Mouse (Mus musculus) kidney, postnatal 0 days (tissue): Measurements from ENCODE around the gene Ccl25. TPM values are rescaled to one million over a fixed set of nuclear protein-coding genes. Genes with fewer than 3 reads are reported as not detected.

ENCODE experiments used
- ATAC-seq: fragments of 200-750 bp; cut with Nextera tagmentation; replicated peaks from 2 replicates; pipeline ENCODE4 v1.8.0; 2017; ENCODE audit warnings: low read depth, moderate number of reproducible peaks, moderate TSS enrichment, moderate library complexity; ENCODE audit not compliant: low FRiP score
- DNase-seq: peaks from one replicate; pipeline ENCODE4 v3.0.0-alpha.2; 2016; ENCODE audit warnings: low spot score
- H3K27ac ChIP-seq: fragments of 300-500 bp; sonication (generic); 2 replicates; pipeline ENCODE4 v1.5.1; 2014; ENCODE audit warnings: mild to moderate bottlenecking
- H3K27me3 ChIP-seq: fragments of 300-500 bp; sonication (generic); 2 replicates; pipeline ENCODE4 v1.6.1; 2014; ENCODE audit warnings: low read length, mixed read lengths; ENCODE audit not compliant: insufficient read depth
- H3K36me3 ChIP-seq: fragments of 300-500 bp; sonication (generic); 2 replicates; pipeline ENCODE4 v1.6.1; 2014; ENCODE audit warnings: low read length, mixed read lengths; ENCODE audit not compliant: insufficient read depth
- H3K4me1 ChIP-seq: fragments of 300-500 bp; sonication (generic); replicated peaks from 2 replicates; pipeline ENCODE4 v1.6.1; 2014; ENCODE audit warnings: antibody characterized with exemption, low read length, mixed read lengths; ENCODE audit not compliant: insufficient read depth
- H3K4me2 ChIP-seq: fragments of 300-500 bp; sonication (generic); 2 replicates; pipeline ENCODE4 v1.6.1; 2014; ENCODE audit warnings: mild to moderate bottlenecking, low read length, moderate library complexity, mixed read lengths
- H3K4me3 ChIP-seq: fragments of 300-500 bp; sonication (generic); replicated peaks from 2 replicates; pipeline ENCODE4 v1.5.1; 2014; ENCODE audit warnings: low read depth, low read length
- H3K9ac ChIP-seq: fragments of 300-500 bp; sonication (generic); 2 replicates; pipeline ENCODE4 v1.6.1; 2014; ENCODE audit warnings: low read depth, low read length
- H3K9me3 ChIP-seq: fragments of 300-500 bp; sonication (generic); replicated peaks from 2 replicates; pipeline ENCODE4 v1.6.1; 2016; ENCODE audit warnings: low read length, inconsistent platforms, mixed read lengths
- CTCF ChIP-seq: IDR thresholded peaks from 2 replicates; pipeline ENCODE4 v1.5.1; 2016; ENCODE audit warnings: antibody characterized with exemption, low read depth, mild to moderate bottlenecking, moderate library complexity
- WGBS: fragments of 180-500 bp; shearing (Covaris S2); extraction: QIAGEN DNeasy Blood & Tissue Kit; methylation state at CpG from one replicate; pipeline ENCODE4 v1.1.7; 2014; 5-methylcytosine and 5-hydroxymethylcytosine counted together
- polyA plus RNA-seq: library from polyadenylated mRNA; unstranded; fragments of >200 nt; fragmentation: Nextera tagmentation; extraction: Ambion mirVana; gene quantifications from 2 replicates; pipeline ENCODE4 v1.2.1, GENCODE M21; 2015

Ccl25 gene
- 10.0 and 10.4 TPM in 2 replicates for polyA plus RNA-seq

GRCm38 (mm10) chr8:4324983-4325750, at the start of gene Ccl25, which contains the start of gene Elavl1:
TSS of gene Ccl25 (plus strand) at chr8:4325210.
TSS of gene Elavl1 (minus strand) at chr8:4325413.
- Histone ChIP-seq H3K4me1 (peaks cover 13% of the 10 kb centered on the region), H3K4me3 (peak within 1 kb of the TSS; percentile 98), H3K4me2 (peak within 1 kb of the TSS; percentile 79), H3K36me3 (peaks cover 21% of the 10 kb centered on the region; the same call in 1 of the 2 replicates), H3K9me3 (no peaks in the 10 kb centered on the region), H3K27ac (peak within 1 kb of the TSS; percentile 89), H3K9ac (peak within 1 kb of the TSS; percentile 100), H3K27me3 (no peaks in the 10 kb centered on the region)
- DNase-seq, result peak; percentile 97
- WGBS, result under 1% methylated on average over 78 of the region's 78 CpGs
- peak; percentile 99 for ATAC-seq
- no peak for TF ChIP-seq CTCF

- Histone ChIP-seq H3K9ac (peak within 1 kb of the TSS; percentile 87), H3K4me1 (peaks cover 6% of the 10 kb centered on the region), H3K27ac (peak within 1 kb of the TSS; percentile 73), H3K4me2 (peak within 1 kb of the TSS; percentile 86), H3K27me3 (no peaks in the 10 kb centered on the region), H3K4me3 (peak within 1 kb of the TSS; percentile 78), H3K36me3 (0 out of 2 replicates have a peak, but pooled peaks cover 8% of the 10 kb centered on the region), H3K9me3 (no peaks in the 10 kb centered on the region)
- ATAC-seq, result peak; percentile 95
- DNase-seq, result peak; percentile 98
- WGBS, result under 1% methylated on average over 39 of the region's 39 CpGs
- TF ChIP-seq CTCF, result no peak
Measured at GRCm38 (mm10) chr8:4275275-4276110, 49.5 kb upstream of the Ccl25 start, which contains the start of gene Timm44. TSS of gene Timm44 (minus strand) at chr8:4275913.

DNA sequence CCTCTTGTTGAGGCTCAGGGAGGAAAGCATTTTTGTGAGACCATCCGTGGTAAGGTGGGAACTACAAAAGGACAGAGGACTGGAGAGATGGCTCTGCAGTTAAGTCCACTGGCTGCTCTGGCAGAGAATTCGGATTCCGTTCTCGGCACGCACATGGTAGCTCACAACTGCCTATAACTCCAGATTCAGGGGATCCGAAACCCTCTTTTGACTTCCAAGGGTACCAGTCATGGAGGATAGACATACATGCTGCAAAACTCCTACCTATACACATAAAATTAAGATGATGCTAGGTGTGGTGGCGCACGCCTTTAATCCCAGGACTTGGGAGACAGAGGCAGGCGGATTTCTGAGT, 48.9 kb upstream of the Ccl25 start:
- 26% methylated on average over 9 of the region's 9 CpGs for WGBS
- Histone ChIP-seq H3K9me3 (no peaks in the 10 kb centered on the region), H3K27me3 (no peaks in the 10 kb centered on the region), H3K4me1 (peaks cover 6% of the 10 kb centered on the region), H3K4me2 (peak overlapping the region; percentile 86), H3K36me3 (0 out of 2 replicates have a peak, but pooled peaks cover 3% of the 10 kb centered on the region), H3K9ac (peak overlapping the region; percentile 87), H3K27ac (peak overlapping the region; percentile 60), H3K4me3 (peak overlapping the region; percentile 78)
- ATAC-seq (no peak; the same call in 1 of the 2 replicates), DNase-seq (no peak)
- no peak for TF ChIP-seq CTCF

GRCm38 (mm10) chr8:4292738-4293137, 32.3 kb upstream of the Ccl25 start:
- no peak for DNase-seq
- Histone ChIP-seq H3K4me1 (no peaks in the 10 kb centered on the region), H3K4me3 (no peak overlapping the region), H3K4me2 (no peak overlapping the region), H3K27me3 (no peaks in the 10 kb centered on the region), H3K27ac (no peak overlapping the region), H3K36me3 (peaks cover 51% of the 10 kb centered on the region), H3K9me3 (no peaks in the 10 kb centered on the region), H3K9ac (no peak overlapping the region)
- 87% methylated on average over 5 of the region's 5 CpGs for WGBS
- no peak for ATAC-seq
- TF ChIP-seq CTCF, result peak; percentile 55

DNA sequence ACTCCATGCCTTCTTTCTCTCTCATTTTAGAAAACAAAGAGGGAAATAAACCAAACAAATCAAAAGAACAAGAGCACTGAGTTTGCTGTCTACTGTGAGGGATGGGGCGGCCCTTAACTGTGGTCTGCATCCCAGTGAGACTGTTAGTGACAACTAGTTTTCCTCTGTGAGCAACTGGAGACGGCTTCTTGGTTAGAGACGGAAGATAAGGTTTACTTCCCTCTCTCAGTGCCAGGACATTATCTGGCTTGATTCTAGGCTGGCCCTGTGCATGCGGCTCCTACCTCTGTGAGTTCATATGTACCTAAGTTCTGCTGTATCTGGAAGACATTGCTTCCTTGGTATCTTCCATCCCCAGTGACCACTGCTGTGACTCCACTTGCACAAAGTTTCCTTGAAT, 27.2 kb upstream of the Ccl25 start:
- peaks cover 63% of the 10 kb centered on the region for H3K36me3 ChIP-seq
- no peak overlapping the region for H3K27ac ChIP-seq
- H3K9me3 ChIP-seq, result no peaks in the 10 kb centered on the region
- TF ChIP-seq CTCF, result no peak
- H3K4me1 ChIP-seq, result no peaks in the 10 kb centered on the region
- 94% methylated on average over 4 of the region's 4 CpGs for WGBS
- H3K4me3 ChIP-seq, result no peak overlapping the region
- ATAC-seq (no peak), DNase-seq (no peak)
- H3K27me3 ChIP-seq, result no peaks in the 10 kb centered on the region
- no peak overlapping the region for H3K9ac ChIP-seq
- no peak overlapping the region for H3K4me2 ChIP-seq

DNA sequence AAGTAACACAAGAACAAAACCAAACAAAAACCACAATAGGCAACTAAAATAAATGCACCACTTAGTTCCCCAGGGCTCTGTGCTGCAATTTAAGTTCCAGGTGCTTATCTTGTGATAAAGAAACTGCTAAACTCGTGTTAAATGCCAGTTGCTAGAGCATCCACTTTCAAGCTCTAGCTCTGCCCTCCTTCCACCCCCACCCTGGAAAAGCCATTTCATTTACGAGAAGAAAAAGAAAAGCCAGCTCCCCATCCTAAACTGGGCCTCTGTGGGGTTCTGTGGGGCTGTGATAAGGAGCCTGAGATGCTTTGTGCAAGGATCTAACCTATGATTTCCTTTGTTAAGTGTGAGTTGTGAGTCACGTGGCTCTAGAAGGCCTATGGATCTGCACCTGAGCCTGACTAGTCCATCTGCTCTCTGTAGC, 20.9 kb upstream of the Ccl25 start:
- Histone ChIP-seq H3K27me3 (no peaks in the 10 kb centered on the region), H3K4me3 (no peak overlapping the region), H3K36me3 (peaks cover 73% of the 10 kb centered on the region), H3K9me3 (no peaks in the 10 kb centered on the region), H3K27ac (no peak overlapping the region), H3K4me1 (no peaks in the 10 kb centered on the region), H3K9ac (no peak overlapping the region), H3K4me2 (no peak overlapping the region)
- no peak for ATAC-seq
- no peak for DNase-seq
- 82% methylated on average over 3 of the region's 3 CpGs for WGBS
- no peak for TF ChIP-seq CTCF
